Mouse (Mus musculus) urinary bladder, postnatal 36 days (tissue): Measurements from ENCODE around the gene Zdhhc13.

ENCODE experiments used
- DNase-seq, 2 experiments: peaks; one replicate each; pipeline ENCODE4 v3.0.0; 2022; ENCODE audit warnings: low spot score in 2 of 2, mixed read lengths in 1 of 2

Gene Zdhhc13

GRCm38 (mm10) chr7:48788851-48789572, at the start of gene Zdhhc13:
Zdhhc13 (plus strand) TSS chr7:48789003.
- peak; percentile 87 to 93 for DNase-seq

GRCm38 (mm10) chr7:48749298-48750163, 39.3 kb upstream of the Zdhhc13 start:
- DNase-seq, result peak; percentile 78 to 79

GRCm38 (mm10) chr7:48750164-48750809, 38.5 kb upstream of the Zdhhc13 start:
- DNase-seq, result peak in 1 of 2 experiments; percentile 22

GRCm38 (mm10) chr7:48751222-48751621, 37.6 kb upstream of the Zdhhc13 start:
- no peak for DNase-seq

GRCm38 (mm10) chr7:48754415-48754974, 34.3 kb upstream of the Zdhhc13 start:
- no peak for DNase-seq

- no peak for DNase-seq
These were observed 33.0 kb upstream of the Zdhhc13 start for GRCm38 (mm10) chr7:48755825-48756224.

GRCm38 (mm10) chr7:48756306-48756931, 32.4 kb upstream of the Zdhhc13 start:
- no peak for DNase-seq

- DNase-seq, result no peak
These were observed 30.7 kb upstream of the Zdhhc13 start for GRCm38 (mm10) chr7:48758083-48758482.

GRCm38 (mm10) chr7:48760789-48761188, 28.0 kb upstream of the Zdhhc13 start:
- no peak for DNase-seq

- DNase-seq, result peak; percentile 21 to 41
These were observed 26.5 kb upstream of the Zdhhc13 start for GRCm38 (mm10) chr7:48762289-48762688.

GRCm38 (mm10) chr7:48762721-48763120, 26.1 kb upstream of the Zdhhc13 start:
- no peak for DNase-seq

- DNase-seq, result no peak
These were observed 22.8 kb upstream of the Zdhhc13 start for GRCm38 (mm10) chr7:48765959-48766358.

GRCm38 (mm10) chr7:48769721-48770120, 19.1 kb upstream of the Zdhhc13 start:
- no peak for DNase-seq

GRCm38 (mm10) chr7:48772060-48772734, 16.6 kb upstream of the Zdhhc13 start:
- DNase-seq, result no peak

- DNase-seq, result no peak
These were observed 15.5 kb upstream of the Zdhhc13 start for GRCm38 (mm10) chr7:48773333-48773732.

- no peak for DNase-seq
These were observed 14.2 kb upstream of the Zdhhc13 start for GRCm38 (mm10) chr7:48774633-48775032.

GRCm38 (mm10) chr7:48775436-48775835, 13.4 kb upstream of the Zdhhc13 start:
- DNase-seq, result no peak

- no peak for DNase-seq
These were observed 10.9 kb upstream of the Zdhhc13 start for GRCm38 (mm10) chr7:48777721-48778504.

- DNase-seq, result no peak
These were observed 9.7 kb upstream of the Zdhhc13 start for GRCm38 (mm10) chr7:48779110-48779509.

GRCm38 (mm10) chr7:48782432-48782831, 6.4 kb upstream of the Zdhhc13 start:
- no peak for DNase-seq
